Mouse (Mus musculus) regulatory T cell (primary cell): ENCODE measurements around the gene Tmem37.

ENCODE experiments used
- in situ Hi-C: fragments of 300-600 bp; cut with MboI, MseI; formaldehyde crosslinking; loops from one replicate; pipeline ENCODE4 v1.15.1; 2025; ENCODE audit warnings: high pct_unique_total_duplicates

The Tmem37 gene

GRCm38 (mm10) chr1:120098327-120098726, 24.5 kb upstream of the Tmem37 start:
- in situ Hi-C loops = loop anchor here (5.0 kb wide), 2 partner anchors 34 to 71 kb away; no protein-coding TSS in a partner anchor

- in situ Hi-C loops = loop anchor here (5.0 kb wide), 3 partner anchors 37 to 68 kb away; no protein-coding TSS in a partner anchor
Measured at GRCm38 (mm10) chr1:120094920-120095319, 21.0 kb upstream of the Tmem37 start.

DNA sequence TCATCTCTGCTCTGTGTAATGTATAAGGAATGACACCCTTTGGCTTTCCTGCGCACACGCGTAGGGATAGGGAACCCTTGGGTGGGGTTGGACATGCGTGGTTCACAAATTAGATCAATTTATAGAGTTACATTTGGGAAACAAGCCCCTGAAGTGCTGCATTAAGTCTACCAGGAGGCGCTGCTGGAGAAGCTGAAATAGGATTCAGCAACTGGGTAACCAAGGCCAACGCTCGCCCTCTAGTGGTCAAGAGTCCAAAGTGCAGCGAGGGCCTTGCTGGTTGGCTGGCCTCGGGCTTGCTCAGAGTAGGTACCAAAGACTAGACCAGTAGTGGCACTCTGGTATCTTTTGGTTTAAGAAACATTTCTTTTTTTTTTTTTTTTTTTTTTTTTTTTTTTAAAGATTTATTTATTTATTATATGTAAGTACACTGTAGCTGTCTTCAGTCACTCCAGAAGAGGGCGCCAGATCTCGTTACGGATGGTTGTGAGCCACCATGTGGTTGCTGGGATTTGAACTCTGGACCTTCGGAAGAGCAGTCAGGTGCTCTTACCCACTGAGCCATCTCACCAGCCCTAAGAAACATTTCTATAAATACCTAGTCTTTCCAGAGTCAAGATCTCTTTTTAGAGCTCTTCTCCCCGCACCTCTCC, 19.7 kb upstream of the Tmem37 start:
- in situ Hi-C loops = loop anchor here (5.0 kb wide), 1 partner anchor 59 kb away; no protein-coding TSS in a partner anchor

GRCm38 (mm10) chr1:120090880-120091570, 17.2 kb upstream of the Tmem37 start:
- in situ Hi-C loops = loop anchor here (5.0 kb wide), 1 partner anchor 61 kb away; no protein-coding TSS in a partner anchor

DNA sequence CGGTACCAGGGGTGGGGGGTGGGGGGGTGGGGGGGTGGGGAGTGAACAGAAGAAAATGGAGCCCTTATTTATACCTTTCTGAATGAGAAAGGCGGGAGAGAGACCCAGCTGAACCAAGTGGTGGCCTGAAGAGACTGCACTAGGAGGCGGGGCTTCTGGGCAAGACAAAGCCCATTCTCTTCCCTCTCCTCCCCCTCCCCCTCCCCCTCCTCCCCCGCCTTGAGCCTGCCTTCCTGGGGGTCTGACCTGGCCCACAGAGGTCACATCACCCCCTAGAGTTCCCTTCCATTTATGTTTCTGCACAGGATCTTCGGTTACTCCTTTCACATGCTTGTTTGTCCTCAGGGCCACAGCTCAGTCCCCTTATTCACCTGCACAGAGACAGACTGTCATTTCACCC, 15.3 kb upstream of the Tmem37 start:
- in situ Hi-C loops = no loop called here

- in situ Hi-C loops = no loop called here
Measured at GRCm38 (mm10) chr1:120086644-120087043, 12.8 kb upstream of the Tmem37 start.

GRCm38 (mm10) chr1:120085696-120086095, 11.8 kb upstream of the Tmem37 start:
- in situ Hi-C loops = no loop called here

DNA sequence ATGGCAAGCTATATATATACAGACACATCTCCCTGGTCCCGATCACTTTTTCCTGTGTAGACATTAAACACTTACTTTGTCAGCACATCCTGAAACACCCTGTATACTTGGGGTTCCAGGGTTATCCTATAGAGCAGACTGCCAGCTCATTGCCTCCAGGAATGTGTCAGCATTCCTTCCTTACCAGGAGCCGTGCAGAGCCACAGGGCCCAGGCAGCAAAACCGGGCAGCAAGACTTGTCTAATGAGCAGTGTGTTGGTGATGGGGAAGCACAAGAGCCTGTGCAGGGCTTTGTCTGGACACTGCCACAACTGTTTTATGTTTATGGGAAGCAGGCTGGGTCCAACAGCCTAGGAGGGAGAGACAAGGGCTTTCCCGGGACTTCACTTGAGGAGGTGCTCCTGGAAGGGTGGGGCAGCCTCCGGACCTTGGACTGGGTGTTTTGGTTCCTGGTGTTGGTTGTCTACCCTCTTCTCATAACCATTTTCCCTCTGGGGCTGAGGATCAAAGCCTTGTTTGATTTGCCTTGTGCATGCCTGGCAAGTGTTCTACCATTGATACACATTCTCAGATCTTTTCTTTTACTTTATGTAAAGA, 10.1 kb upstream of the Tmem37 start:
- in situ Hi-C loops = no loop called here

DNA sequence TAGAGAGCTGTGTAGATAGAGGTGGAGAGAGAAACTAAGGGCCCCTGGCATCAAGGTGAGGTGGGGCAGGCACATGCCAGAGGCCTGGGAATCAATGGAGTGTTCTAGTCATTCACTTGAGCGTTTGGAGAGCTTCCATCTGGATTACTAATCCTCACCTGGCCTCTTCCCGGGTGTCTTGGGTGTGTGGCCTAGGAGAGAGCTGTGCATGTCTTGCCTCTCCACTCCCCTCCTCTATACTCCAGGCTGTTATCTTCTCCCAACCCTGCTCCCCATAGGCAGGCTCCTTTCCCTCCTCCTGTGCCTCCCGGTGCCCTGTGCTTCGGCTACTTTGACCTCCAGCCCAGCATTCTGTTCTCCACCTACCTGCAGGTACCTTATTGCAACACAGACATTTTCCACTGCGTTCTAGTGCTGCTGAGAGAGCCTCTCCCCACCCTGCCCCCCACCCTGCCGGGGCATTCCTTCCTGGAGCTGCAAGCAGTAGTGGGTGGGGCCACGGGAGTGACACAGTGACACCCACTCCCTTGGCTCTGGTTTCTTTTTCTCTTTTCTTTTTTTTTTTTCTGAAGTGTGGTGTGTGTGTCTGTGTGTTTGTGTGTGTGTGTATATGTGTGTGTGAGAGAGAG, 9.2 kb upstream of the Tmem37 start:
- in situ Hi-C loops = no loop called here

GRCm38 (mm10) chr1:120080632-120081031, 6.8 kb upstream of the Tmem37 start:
- in situ Hi-C loops = no loop called here

DNA sequence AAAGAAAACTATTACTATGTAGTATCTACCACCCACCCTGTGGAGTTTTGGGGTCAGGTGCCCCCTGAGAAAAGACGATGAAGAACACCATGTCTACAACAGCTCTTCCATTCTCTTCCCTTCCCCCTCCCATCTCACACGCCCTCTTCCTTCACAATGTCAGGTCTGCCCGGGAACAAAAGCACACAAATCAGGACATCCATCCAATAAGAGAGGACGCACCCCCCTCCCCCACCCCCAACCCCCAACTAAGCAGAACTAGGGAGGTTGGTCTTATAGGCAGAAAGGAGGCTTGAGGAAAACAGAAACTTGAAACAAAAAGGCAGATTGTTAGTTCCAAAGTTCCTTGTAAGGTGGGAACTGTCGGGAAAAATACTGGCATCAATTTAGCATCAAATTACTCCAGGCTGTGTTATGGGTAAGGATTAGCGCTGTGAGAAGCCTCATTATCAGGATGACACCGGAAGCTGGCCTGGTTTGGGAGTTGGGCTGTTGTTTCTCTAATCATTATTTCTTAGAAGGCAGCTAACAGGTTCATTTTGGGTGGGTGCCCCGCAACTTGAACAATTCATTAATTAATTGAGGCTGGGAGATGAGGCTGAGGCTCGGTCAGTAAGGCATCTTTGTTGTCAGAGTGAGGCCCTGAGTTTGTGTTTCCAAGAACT, 4.0 kb upstream of the Tmem37 start:
- in situ Hi-C loops = no loop called here

DNA sequence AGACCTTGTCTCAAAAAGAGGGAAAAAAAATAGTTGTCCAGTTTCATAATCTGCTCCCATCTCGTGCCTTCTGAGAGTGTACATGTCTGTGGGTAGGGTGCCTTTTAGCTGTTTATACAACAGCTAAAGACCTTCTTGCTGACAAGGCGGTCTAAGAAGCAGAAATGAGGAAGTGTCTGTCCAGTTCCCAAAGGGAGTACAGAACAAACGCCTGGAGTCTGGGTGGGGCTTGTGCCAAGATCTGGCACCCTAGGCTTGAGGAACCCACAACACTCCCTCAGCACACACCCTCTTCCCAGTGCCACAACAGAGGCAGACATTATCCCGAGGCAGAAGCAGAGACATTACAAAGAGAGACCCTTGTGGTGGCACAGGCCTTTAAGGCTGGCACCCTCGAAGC, 1.6 kb upstream of the Tmem37 start:
- in situ Hi-C loops = no loop called here

DNA sequence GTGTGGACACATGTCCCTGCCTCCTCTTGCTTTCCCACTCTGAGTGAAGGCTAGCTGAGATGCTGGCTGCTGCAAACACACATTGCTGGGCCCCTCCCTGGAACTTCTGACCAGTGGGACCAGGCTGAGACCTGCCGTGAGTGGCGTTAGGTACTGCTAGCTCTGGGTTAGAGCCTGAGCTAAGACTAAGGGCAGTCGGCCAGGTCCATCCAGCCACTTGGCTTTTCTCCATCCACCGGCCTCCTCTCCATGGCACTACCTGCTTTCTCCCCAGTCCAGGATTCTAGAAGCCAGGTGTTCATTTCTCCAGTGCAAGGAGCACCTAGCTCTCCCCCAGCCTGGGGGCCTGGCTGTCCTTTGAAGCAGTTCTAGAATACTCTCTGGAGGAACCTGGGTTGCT, 1.1 kb upstream of the Tmem37 start:
- in situ Hi-C loops = no loop called here

DNA sequence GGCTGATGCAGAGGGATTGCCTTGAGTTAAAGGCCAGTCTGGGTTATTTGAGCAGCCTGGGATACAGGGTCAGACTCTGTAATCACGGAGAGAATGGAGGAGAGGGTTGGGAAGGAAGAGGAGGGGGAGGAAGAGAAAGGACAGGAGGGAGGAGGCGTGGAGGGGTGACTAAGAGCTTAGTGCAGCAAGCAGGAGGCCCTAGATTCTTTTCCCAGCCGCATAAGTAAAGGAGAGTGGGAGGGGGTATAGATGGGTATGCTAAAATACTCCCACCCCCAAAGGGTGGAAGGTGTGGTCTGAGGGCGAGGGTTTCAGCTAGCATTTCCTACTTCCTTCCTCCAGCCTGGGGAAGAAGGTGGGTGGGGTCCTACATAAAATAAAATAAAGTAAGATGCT, 431 bp upstream of the Tmem37 start:
- in situ Hi-C loops = no loop called here

DNA sequence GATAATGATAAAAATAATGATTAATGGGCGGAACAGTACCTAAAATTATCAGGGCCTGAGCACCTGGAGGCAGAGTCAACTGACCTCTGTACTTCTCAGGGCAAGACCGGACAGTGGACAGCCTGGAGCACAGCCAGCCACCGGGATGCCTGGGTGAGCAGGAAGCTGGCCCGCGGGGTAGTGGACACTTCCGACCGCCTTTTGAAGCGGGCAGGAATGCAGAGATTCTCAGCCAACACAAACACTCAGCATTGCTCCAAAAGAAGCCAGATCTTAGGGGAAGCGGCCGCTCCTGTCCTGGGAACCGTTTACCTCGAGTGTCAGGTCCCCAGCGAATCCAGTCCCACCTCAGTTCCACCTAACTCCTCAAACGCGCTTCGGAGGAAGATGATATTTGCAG, 974 bp downstream of the Tmem37 start:
- in situ Hi-C loops = no loop called here

- in situ Hi-C loops = no loop called here
Measured at GRCm38 (mm10) chr1:120071133-120071532, 2.7 kb downstream of the Tmem37 start.

- in situ Hi-C loops = no loop called here
Measured at GRCm38 (mm10) chr1:120070168-120070567, 3.7 kb downstream of the Tmem37 start.

DNA sequence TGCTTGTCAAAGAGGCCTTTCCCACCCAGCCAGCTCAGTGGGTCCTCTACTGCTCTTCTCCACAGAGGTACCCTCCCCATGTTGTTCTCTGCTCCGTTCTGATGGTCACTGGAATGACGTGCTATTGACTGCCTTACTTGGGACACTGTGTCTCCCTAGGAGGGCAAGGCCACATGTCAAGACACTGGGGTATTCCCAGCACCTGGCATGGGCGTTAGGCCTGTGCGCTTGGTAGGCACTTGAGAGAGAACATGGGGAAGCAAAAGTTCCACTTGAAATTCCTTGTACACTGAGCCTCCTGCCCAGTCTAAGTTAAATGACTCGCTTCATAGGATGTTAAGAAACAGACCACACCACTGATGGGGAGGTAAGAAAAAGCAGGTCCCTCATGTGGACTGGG, 4.8 kb downstream of the Tmem37 start:
- in situ Hi-C loops = no loop called here

DNA sequence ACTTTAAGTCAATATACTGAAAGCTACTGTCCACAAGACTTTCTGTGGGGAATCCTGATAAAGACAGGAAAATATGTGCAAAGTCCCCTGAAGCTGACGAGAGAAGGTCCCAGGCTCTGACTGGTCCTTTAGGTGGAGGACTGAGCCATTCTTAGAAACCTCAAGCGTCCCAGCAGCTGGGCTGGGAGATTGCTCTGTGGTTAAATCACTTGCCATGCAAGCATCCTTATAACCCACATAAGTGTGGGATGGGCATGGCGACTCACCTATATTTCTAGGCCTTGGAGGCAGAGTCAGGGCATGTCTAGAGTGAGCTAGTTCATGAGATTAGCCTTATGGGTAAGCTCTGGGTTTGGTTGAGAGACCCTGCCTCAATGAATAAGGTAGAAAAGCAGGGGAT, 7.2 kb downstream of the Tmem37 start:
- in situ Hi-C loops = no loop called here

- in situ Hi-C loops = no loop called here
Measured at GRCm38 (mm10) chr1:120066159-120066558, 7.7 kb downstream of the Tmem37 start.

DNA sequence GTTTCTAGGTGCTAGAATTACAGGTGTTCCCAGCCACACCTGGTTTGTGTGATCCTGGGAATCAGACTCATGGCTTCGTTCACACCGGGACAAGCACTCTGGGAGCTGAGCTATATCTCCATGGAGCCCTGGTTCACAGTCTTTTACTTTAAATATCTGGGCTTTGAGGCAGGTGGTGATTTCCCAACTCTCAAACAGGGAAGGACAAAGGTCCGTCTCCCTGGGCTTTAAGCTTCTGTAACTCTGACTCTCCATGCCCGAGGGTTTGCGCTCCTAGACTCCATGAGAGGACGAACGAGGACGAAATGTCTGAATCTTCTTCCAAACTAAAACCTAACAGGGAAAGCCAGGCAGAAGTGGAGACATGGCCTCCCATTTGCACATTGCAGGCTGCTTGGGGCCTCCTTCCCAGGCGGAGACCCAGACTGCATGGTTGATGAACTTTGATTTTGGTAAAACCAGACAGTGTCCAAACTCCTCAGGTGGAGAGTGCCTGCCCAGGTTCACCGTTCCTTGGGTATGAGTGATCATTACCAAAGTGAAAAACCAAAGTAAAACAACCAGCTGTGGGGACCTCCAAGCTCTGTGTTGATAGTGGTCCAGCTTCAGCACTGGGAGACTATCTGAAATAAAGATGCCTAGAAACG, 9.7 kb downstream of the Tmem37 start:
- in situ Hi-C loops = no loop called here
